Mouse (Mus musculus) brain, embryonic 14.5 days (tissue): ENCODE results near the gene Eif1ad.

Source experiments
- CTCF ChIP-seq: fragments of 200-500 bp; IDR thresholded peaks from 2 replicates; pipeline ENCODE4 v1.5.1; 2012; ENCODE audit warnings: inconsistent platforms, mild to moderate bottlenecking, moderate library complexity, borderline replicate concordance; ENCODE audit not compliant: insufficient read depth, insufficient read length; ENCODE audit errors: extremely low read depth
- POLR2A ChIP-seq: fragments of 200-500 bp; IDR thresholded peaks from 2 replicates; pipeline ENCODE4 v1.6.1; 2012; ENCODE audit warnings: mild to moderate bottlenecking, inconsistent platforms, borderline replicate concordance; ENCODE audit not compliant: poor library complexity, insufficient read depth, insufficient read length, severe bottlenecking; ENCODE audit errors: extremely low read depth

DNA sequence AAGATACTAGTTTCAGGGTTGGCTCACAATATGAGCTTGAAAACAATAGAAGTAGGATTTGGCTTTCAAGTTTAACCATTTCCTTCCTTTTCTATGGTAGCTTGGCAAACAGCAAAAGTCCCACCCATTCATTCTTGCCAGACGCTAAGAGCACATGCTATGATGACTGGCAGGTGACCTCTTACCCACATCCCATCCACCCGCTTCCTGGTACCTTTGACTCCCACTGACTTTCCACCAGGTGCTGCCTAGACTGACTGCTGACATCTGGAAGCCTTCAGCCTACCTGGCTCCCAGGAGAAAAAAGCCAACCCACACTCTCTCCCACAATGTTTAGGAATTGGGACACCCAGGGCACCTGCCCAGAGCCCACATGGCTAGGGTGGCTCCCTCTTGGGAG is 2.4 kb upstream of the Eif1ad start:
- no peak for TF ChIP-seq CTCF
- no peak for TF ChIP-seq POLR2A
